Mouse (Mus musculus): Measurements from ENCODE around the gene Apip. TPM values are rescaled to one million over a fixed set of nuclear protein-coding genes. Genes with fewer than 3 reads are reported as not detected.

Apip gene
- total and polyA plus RNA-seq, 2 experiments from 2014 or later = 44.3 to 63.9 TPM

- no peak for TF ChIP-seq CTCF (IDR thresholded peaks at IDR 0.05; ENCODE audit: low read depth)
- TF ChIP-seq EP300 (IDR thresholded peaks at IDR 0.05; ENCODE audit: low read depth) = no peak
- no peak for ATAC-seq (ENCODE audit: insufficient read depth, low read depth)
- Histone ChIP-seq H3K4me2 (ENCODE audit: low read depth, low read length) (no peak overlapping the region), H3K27me3 (ENCODE audit: control insufficient read depth, insufficient read depth, low read length) (no peaks in the 10 kb centered on the region), H3K27ac (ENCODE audit: low read depth) (no peak overlapping the region), H3K4me1 (ENCODE audit: control insufficient read depth, insufficient read depth) (no peaks in the 10 kb centered on the region), H3K9ac (replicated peaks; ENCODE audit: low read depth, low read length) (no peak overlapping the region), H3K4me3 (ENCODE audit: low read depth, low read length) (no peak overlapping the region), H3K36me3 (replicated peaks; ENCODE audit: control insufficient read depth, insufficient read depth, low read length) (no peaks in the 10 kb centered on the region), H3K9me3 (replicated peaks; ENCODE audit: control insufficient read depth, low read length) (no peaks in the 10 kb centered on the region)
- 65% methylated on average over 2 of the region's 2 CpGs for WGBS
- DNase-seq (ENCODE audit: low spot score) = no peak
Observed at GRCm38 (mm10) chr2:103129676-103130075, 56.2 kb downstream of the Apip start.

DNA sequence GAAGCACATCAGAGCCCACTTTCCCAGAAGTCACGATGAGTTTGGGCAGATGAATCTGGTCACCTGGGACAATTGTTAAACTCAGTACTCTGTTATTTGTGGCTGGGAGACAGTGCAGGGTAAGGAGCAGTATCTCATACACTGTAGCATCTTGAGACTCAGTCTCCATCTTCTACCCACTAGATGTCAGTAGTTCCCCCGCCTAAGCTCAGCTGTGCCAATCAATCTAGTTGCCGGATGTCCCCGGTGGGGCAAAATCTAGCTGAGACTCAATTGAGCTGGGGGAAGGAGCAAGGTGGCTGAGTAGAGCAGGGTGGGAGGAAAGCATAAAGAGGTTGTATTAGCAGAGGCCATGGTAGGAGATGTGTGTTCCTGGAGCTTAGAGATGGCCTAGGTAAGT lies 57.7 kb downstream of the Apip start:
- no peak for ATAC-seq (ENCODE audit: insufficient read depth, low read depth)
- no peaks in the 10 kb centered on the region for H3K36me3 ChIP-seq (replicated peaks; ENCODE audit: control insufficient read depth, insufficient read depth, low read length)
- H3K27ac ChIP-seq (ENCODE audit: low read depth) = no peak overlapping the region
- H3K9me3 ChIP-seq (replicated peaks; ENCODE audit: control insufficient read depth, low read length) = no peaks in the 10 kb centered on the region
- no peak overlapping the region for H3K4me3 ChIP-seq (ENCODE audit: low read depth, low read length)
- no peak overlapping the region for H3K4me2 ChIP-seq (ENCODE audit: low read depth, low read length)
- H3K27me3 ChIP-seq (ENCODE audit: control insufficient read depth, insufficient read depth, low read length) = no peaks in the 10 kb centered on the region
- no peak for DNase-seq (ENCODE audit: low spot score)
- H3K4me1 ChIP-seq (ENCODE audit: control insufficient read depth, insufficient read depth) = no peaks in the 10 kb centered on the region
- no peak for TF ChIP-seq EP300 (IDR thresholded peaks at IDR 0.05; ENCODE audit: low read depth)
- 0 out of 2 replicates have a peak, but pooled peaks have one; percentile 11 for TF ChIP-seq CTCF (IDR thresholded peaks at IDR 0.05; ENCODE audit: low read depth)
- WGBS = 15% methylated on average over 4 of the region's 4 CpGs
- H3K9ac ChIP-seq (replicated peaks; ENCODE audit: low read depth, low read length) = no peak overlapping the region

GRCm38 (mm10) chr2:103138529-103139265 lies 65.2 kb downstream of the Apip start:
- Histone ChIP-seq H3K4me1 (ENCODE audit: control insufficient read depth, insufficient read depth) (no peaks in the 10 kb centered on the region), H3K36me3 (replicated peaks; ENCODE audit: control insufficient read depth, insufficient read depth, low read length) (no peaks in the 10 kb centered on the region), H3K9me3 (replicated peaks; ENCODE audit: control insufficient read depth, low read length) (no peaks in the 10 kb centered on the region), H3K4me3 (ENCODE audit: low read depth, low read length) (no peak overlapping the region), H3K27ac (ENCODE audit: low read depth) (no peak overlapping the region), H3K9ac (replicated peaks; ENCODE audit: low read depth, low read length) (no peak overlapping the region), H3K27me3 (ENCODE audit: control insufficient read depth, insufficient read depth, low read length) (no peaks in the 10 kb centered on the region), H3K4me2 (ENCODE audit: low read depth, low read length) (no peak overlapping the region)
- WGBS = 20% methylated on average over 8 of the region's 8 CpGs
- DNase-seq (ENCODE audit: low spot score) (peak; percentile 12), ATAC-seq (ENCODE audit: insufficient read depth, low read depth) (no peak)
- TF ChIP-seq CTCF (IDR thresholded peaks at IDR 0.05; ENCODE audit: low read depth) (no peak), EP300 (IDR thresholded peaks at IDR 0.05; ENCODE audit: low read depth) (no peak)

Other genes starting within 250 kb of the Apip start
- 12.5 and 25.8 TPM in 2 replicates for gene Cd44, start 172.0 kb upstream of the Apip start, total RNA-seq (2014; rRNA removed; ENCODE audit: low replicate concordance)
- gene Cd44, start 172.0 kb upstream of the Apip start, polyA plus RNA-seq (2015; fragmentation: Nextera tagmentation; extraction: Ambion mirVana) = 7.4 and 9.3 TPM in 2 replicates
- gene Pdhx, start 162 bp upstream of the Apip start, total RNA-seq (2014; rRNA removed; ENCODE audit: low replicate concordance) = 50.5 and 81.3 TPM in 2 replicates
- 91.4 and 99.2 TPM in 2 replicates for gene Pdhx, start 162 bp upstream of the Apip start, polyA plus RNA-seq (2015; fragmentation: Nextera tagmentation; extraction: Ambion mirVana)
- 3.7 and 4.6 TPM in 2 replicates for gene Ehf, start 229.6 kb downstream of the Apip start, total RNA-seq (2014; rRNA removed; ENCODE audit: low replicate concordance)
- gene Ehf, start 229.6 kb downstream of the Apip start, polyA plus RNA-seq (2015; fragmentation: Nextera tagmentation; extraction: Ambion mirVana) = 0.23 TPM in 1 of 2 replicates, not detected in the other